Mouse (Mus musculus) stomach, postnatal 0 days (tissue): ENCODE measurements around the gene Rsph1. TPM values are rescaled to one million over a fixed set of nuclear protein-coding genes. Genes with fewer than 3 reads are reported as not detected.

ENCODE experiments used
- ATAC-seq: fragments of 200-750 bp; cut with Nextera tagmentation; 2 replicates; pipeline ENCODE4 v1.8.0; 2017; ENCODE audit not compliant: low FRiP score, low TSS enrichment
- DNase-seq: peaks from one replicate; pipeline ENCODE4 v3.0.0-alpha.2; 2016; ENCODE audit warnings: low spot score
- H3K27ac ChIP-seq: fragments of 300-500 bp; sonication (generic); replicated peaks from 2 replicates; pipeline ENCODE4 v1.5.1; 2014; ENCODE audit warnings: mild to moderate bottlenecking, control low read depth
- H3K27me3 ChIP-seq: fragments of 300-500 bp; sonication (generic); 2 replicates; pipeline ENCODE4 v1.6.1; 2014; ENCODE audit warnings: low read length; ENCODE audit not compliant: control insufficient read depth, insufficient read depth
- H3K36me3 ChIP-seq: fragments of 300-500 bp; sonication (generic); 2 replicates; pipeline ENCODE4 v1.6.1; 2014; ENCODE audit warnings: low read length, mixed read lengths; ENCODE audit not compliant: control insufficient read depth, insufficient read depth
- H3K4me1 ChIP-seq: fragments of 300-500 bp; sonication (generic); replicated peaks from 2 replicates; pipeline ENCODE4 v1.6.1; 2014; ENCODE audit warnings: antibody characterized with exemption; ENCODE audit not compliant: control insufficient read depth, insufficient read depth
- H3K4me2 ChIP-seq: fragments of 300-500 bp; sonication (generic); replicated peaks from 2 replicates; pipeline ENCODE4 v1.6.1; 2014; ENCODE audit warnings: low read depth, mild to moderate bottlenecking, control low read depth, moderate library complexity
- H3K4me3 ChIP-seq: fragments of 300-500 bp; sonication (generic); 2 replicates; pipeline ENCODE4 v1.5.1; 2014; ENCODE audit warnings: low read depth, low read length, control low read depth
- H3K9ac ChIP-seq: fragments of 300-500 bp; sonication (generic); 2 replicates; pipeline ENCODE4 v1.6.1; 2014; ENCODE audit warnings: mild to moderate bottlenecking, low read length, control low read depth, mixed read lengths
- H3K9me3 ChIP-seq: fragments of 300-500 bp; sonication (generic); 2 replicates; pipeline ENCODE4 v1.6.1; 2016; ENCODE audit warnings: low read length; ENCODE audit not compliant: control insufficient read depth
- CTCF ChIP-seq: IDR thresholded peaks from 2 replicates; pipeline ENCODE4 v1.5.1; 2016; ENCODE audit warnings: antibody characterized with exemption, low read depth, mild to moderate bottlenecking, moderate library complexity
- EP300 ChIP-seq: optimal IDR thresholded peaks from 2 replicates; pipeline ENCODE3; 2016; ENCODE audit warnings: antibody characterized with exemption
- WGBS: fragments of 180-500 bp; shearing (Covaris S2); extraction: QIAGEN DNeasy Blood & Tissue Kit; methylation state at CpG from one replicate; pipeline ENCODE4 v1.1.7; 2014; 5-methylcytosine and 5-hydroxymethylcytosine counted together
- polyA plus RNA-seq: library from polyadenylated mRNA; unstranded; fragments of >200 nt; fragmentation: Nextera tagmentation; extraction: Ambion mirVana; gene quantifications from 2 replicates; pipeline ENCODE4 v1.2.1, GENCODE M21; 2015

The Rsph1 gene
- polyA plus RNA-seq, 1 experiment from 2014 or later = 0.87 TPM

DNA sequence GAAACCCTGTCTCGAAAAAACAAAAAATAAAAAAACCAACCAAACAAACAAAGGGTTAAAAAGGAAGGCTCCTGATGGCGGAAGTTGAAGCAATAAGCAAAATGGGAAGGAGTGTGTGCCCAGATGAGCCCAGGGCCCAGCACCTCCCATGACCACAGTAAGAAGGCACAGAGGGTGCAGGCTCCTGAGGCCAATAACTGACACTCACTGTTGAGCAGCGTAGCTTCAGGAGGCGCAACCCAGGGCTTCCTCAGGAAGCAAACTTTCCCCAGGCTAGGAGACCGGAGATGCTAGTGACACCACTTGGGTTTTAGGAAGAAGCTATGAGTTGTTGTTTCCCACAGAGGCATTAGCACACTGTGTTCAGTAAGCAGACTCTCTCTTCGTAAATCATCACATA, 13.7 kb upstream of the Rsph1 start:
- Histone ChIP-seq H3K9me3 (no peaks in the 10 kb centered on the region), H3K27me3 (no peaks in the 10 kb centered on the region), H3K4me3 (no peak overlapping the region), H3K9ac (no peak overlapping the region), H3K4me2 (no peak overlapping the region), H3K36me3 (no peaks in the 10 kb centered on the region), H3K27ac (no peak overlapping the region), H3K4me1 (no peaks in the 10 kb centered on the region; the same call in 1 of the 2 replicates)
- 72% methylated on average over 6 of the region's 6 CpGs for WGBS
- DNase-seq (no peak), ATAC-seq (no peak)
- no peak for TF ChIP-seq EP300
- TF ChIP-seq CTCF = no peak

- H3K9me3 ChIP-seq = no peaks in the 10 kb centered on the region
- no peak overlapping the region for H3K27ac ChIP-seq
- no peak overlapping the region for H3K4me3 ChIP-seq
- no peaks in the 10 kb centered on the region for H3K36me3 ChIP-seq
- TF ChIP-seq EP300 (no peak), CTCF (no peak)
- H3K4me2 ChIP-seq = no peak overlapping the region
- ATAC-seq = no peak
- DNase-seq = no peak
- no peak overlapping the region for H3K9ac ChIP-seq
- no peaks in the 10 kb centered on the region for H3K4me1 ChIP-seq
- H3K27me3 ChIP-seq = no peaks in the 10 kb centered on the region
Measured at GRCm38 (mm10) chr17:31290311-31290710, 13.1 kb upstream of the Rsph1 start.

DNA sequence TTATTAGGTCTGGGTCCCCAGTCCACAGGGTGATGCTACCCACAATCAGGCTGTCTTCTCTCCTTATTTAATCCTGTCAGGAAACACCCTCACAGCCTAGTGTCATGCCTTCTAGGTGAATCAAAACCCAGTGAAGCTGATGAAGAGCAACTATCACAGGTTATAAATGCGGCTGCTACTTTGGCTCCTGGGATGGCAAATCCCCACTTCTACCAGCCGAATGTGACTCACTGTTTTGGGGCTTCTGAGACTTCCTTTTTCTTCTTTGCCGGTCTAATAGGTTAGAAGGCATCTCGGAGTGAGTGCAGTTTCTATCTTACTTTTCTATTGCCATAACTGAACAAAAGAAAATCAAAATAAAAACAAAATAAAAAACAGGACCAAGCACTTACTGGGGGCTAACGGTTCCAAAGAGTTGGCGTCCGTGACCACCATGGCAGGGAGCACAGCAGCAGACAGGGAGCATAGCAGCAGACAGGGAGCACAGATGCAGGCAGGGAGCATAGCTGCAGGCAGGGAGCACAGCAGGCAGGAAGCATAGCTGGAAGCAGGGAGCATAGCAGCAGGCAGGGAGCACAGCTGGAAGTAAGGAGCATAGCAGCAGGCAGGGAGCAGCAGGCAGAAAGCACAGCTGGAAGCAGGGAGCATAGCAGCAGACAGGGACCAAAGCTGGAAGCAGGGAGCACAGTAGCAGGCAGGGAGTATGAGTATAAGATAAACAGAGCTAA, 12.0 kb upstream of the Rsph1 start:
- Histone ChIP-seq H3K9me3 (no peaks in the 10 kb centered on the region), H3K27me3 (no peaks in the 10 kb centered on the region), H3K36me3 (no peaks in the 10 kb centered on the region), H3K4me3 (no peak overlapping the region), H3K9ac (no peak overlapping the region), H3K4me2 (no peak overlapping the region), H3K4me1 (no peaks in the 10 kb centered on the region), H3K27ac (no peak overlapping the region)
- no peak for TF ChIP-seq CTCF
- TF ChIP-seq EP300 = no peak
- no peak for DNase-seq
- WGBS = 67% methylated on average over 7 of the region's 7 CpGs
- ATAC-seq = no peak

GRCm38 (mm10) chr17:31287216-31287615, 10.0 kb upstream of the Rsph1 start:
- Histone ChIP-seq H3K9ac (no peak overlapping the region), H3K36me3 (no peaks in the 10 kb centered on the region), H3K4me1 (no peaks in the 10 kb centered on the region), H3K4me2 (no peak overlapping the region), H3K27ac (no peak overlapping the region), H3K9me3 (no peaks in the 10 kb centered on the region), H3K27me3 (no peaks in the 10 kb centered on the region), H3K4me3 (no peak overlapping the region)
- WGBS = 69% methylated on average over 3 of the region's 3 CpGs
- TF ChIP-seq CTCF = no peak
- TF ChIP-seq EP300 = no peak
- no peak for ATAC-seq
- no peak for DNase-seq

DNA sequence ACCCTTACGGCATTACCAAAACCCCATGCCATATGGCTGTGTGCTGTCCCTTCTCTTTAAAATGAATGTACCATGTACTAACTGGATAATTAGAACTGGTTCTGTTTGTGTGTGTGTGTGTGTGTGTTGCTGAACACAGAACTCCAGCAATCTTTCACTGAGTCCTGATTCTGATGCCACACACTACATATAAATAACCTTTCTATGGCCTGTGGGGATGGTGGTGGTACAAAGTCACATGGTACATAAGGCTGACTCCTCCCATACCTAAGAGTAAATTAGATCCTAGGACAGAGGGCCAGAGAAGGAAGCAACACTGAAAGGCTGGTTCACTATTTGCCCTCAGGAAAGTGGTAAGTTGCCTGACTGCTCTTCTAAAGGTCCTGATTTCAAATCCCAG, 9.3 kb upstream of the Rsph1 start, which contains the start of gene Slc37a1:
Gene Slc37a1 (plus strand): TSS at position 301 of the 400 bp plus-strand sequence.
- WGBS = 100% methylated on average over 1 of the region's 1 CpGs
- Histone ChIP-seq H3K27me3 (no peaks in the 10 kb centered on the region), H3K4me2 (no peak within 1 kb of the TSS), H3K9ac (no peak within 1 kb of the TSS), H3K27ac (no peak within 1 kb of the TSS), H3K9me3 (no peaks in the 10 kb centered on the region), H3K36me3 (no peaks in the 10 kb centered on the region), H3K4me1 (no peaks in the 10 kb centered on the region), H3K4me3 (no peak within 1 kb of the TSS)
- DNase-seq (no peak), ATAC-seq (no peak)
- TF ChIP-seq CTCF (no peak), EP300 (no peak)

DNA sequence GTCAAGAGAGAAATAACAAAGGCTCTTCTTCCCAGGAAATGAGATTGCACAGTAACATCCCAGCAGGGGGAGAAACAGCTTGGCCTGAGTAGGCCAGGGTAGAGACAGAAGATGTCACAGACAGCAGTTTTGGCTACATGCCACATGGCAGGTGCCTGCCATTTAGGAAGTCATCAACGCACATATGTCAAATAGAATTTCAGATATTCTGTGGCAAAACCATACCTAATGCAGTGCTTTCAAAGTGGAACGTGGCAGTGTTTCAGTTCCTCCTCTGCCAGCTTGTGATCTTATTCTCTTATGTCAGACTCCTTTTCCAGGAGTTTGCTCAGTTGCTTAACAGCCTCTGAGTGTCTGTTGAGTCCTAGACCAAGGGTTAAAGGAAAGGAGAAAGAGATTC, 8.7 kb upstream of the Rsph1 start:
- H3K4me1 ChIP-seq = no peaks in the 10 kb centered on the region
- ATAC-seq = no peak

More for the DNA sequence above, 8.7 kb upstream of the Rsph1 start:
- Histone ChIP-seq H3K27ac (no peak overlapping the region), H3K9ac (no peak overlapping the region), H3K27me3 (no peaks in the 10 kb centered on the region), H3K36me3 (no peaks in the 10 kb centered on the region), H3K4me3 (no peak overlapping the region), H3K4me2 (no peak overlapping the region), H3K9me3 (no peaks in the 10 kb centered on the region)
- 61% methylated on average over 2 of the region's 2 CpGs for WGBS
- no peak for TF ChIP-seq EP300
- TF ChIP-seq CTCF = no peak
- no peak for DNase-seq
